Mouse (Mus musculus): ENCODE results near the gene Arid1b. TPM values are rescaled to one million over a fixed set of nuclear protein-coding genes. Genes with fewer than 3 reads are reported as not detected.
"Not testable (repeated sequence)": the region's sequence is repeated elsewhere in the genome, so short reads cannot be mapped to it uniquely, and the experiment has no call there.

The Arid1b gene
- polyA plus RNA-seq, 1 experiment: 59.4 TPM

DNA sequence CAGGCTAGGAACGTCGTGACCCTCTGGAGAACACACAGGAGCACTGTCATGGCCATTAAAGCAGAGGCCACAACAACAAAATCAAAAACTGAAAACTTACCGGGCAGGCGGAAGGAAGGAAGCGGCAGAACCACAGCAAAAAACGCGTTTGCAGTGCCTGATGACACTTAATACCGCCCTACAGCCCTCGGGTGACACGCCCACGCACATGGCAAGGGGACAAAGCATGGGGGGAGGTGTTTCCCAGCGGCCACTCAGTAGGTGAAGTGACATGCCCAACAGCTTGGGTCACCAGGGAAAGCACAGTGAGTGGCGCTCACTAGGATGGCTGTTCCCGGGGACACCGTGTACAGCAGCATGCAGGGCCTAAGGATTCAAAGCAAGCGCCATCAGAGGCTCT is 97.4 kb downstream of the Arid1b start:
- H3K4me1 ChIP-seq (ENCODE audit: control insufficient read depth, insufficient read depth, insufficient read length, low read length): peaks cover 18% of the 10 kb centered on the region
- H3K4me3 ChIP-seq (ENCODE audit: low read depth, low read length): no peak overlapping the region
- TF ChIP-seq CTCF (IDR thresholded peaks at IDR 0.05; ENCODE audit: extremely low read depth, insufficient read length, insufficient replicate concordance, low read depth, low read length) (no peak), POLR2A (IDR thresholded peaks at IDR 0.05; ENCODE audit: low read depth, low read length) (no peak)
- H3K36me3 ChIP-seq (ENCODE audit: control insufficient read depth, insufficient read depth, low read length): no peaks in the 10 kb centered on the region
- WGBS: 74% methylated on average over 16 of the region's 16 CpGs
- H3K27me3 ChIP-seq (ENCODE audit: control insufficient read depth, insufficient read depth, low read length): no peaks in the 10 kb centered on the region
- no peak overlapping the region for H3K27ac ChIP-seq (ENCODE audit: insufficient read depth, low read depth, low read length)

- H3K4me1 ChIP-seq (ENCODE audit: control insufficient read depth, insufficient read depth, insufficient read length, low read length): peaks cover 18% of the 10 kb centered on the region
- no peak overlapping the region for H3K4me3 ChIP-seq (ENCODE audit: low read depth, low read length)
- no peak for TF ChIP-seq POLR2A (IDR thresholded peaks at IDR 0.05; ENCODE audit: low read depth, low read length)
- TF ChIP-seq CTCF (IDR thresholded peaks at IDR 0.05; ENCODE audit: extremely low read depth, insufficient read length, insufficient replicate concordance, low read depth, low read length): no peak
- H3K27me3 ChIP-seq (ENCODE audit: control insufficient read depth, insufficient read depth, low read length): no peaks in the 10 kb centered on the region
- WGBS: 76% methylated on average over 10 of the region's 10 CpGs
- no peaks in the 10 kb centered on the region for H3K36me3 ChIP-seq (ENCODE audit: control insufficient read depth, insufficient read depth, low read length)
- no peak overlapping the region for H3K27ac ChIP-seq (ENCODE audit: insufficient read depth, low read depth, low read length)
Measured at GRCm38 (mm10) chr17:5091934-5092333, 97.8 kb downstream of the Arid1b start.

- H3K4me3 ChIP-seq (ENCODE audit: low read depth, low read length); H3K36me3 ChIP-seq (ENCODE audit: control insufficient read depth, insufficient read depth, low read length); H3K27ac ChIP-seq (ENCODE audit: insufficient read depth, low read depth, low read length); H3K27me3 ChIP-seq (ENCODE audit: control insufficient read depth, insufficient read depth, low read length): not testable (repeated sequence)
- WGBS: 59% methylated on average over 2 of the region's 2 CpGs
- peaks cover 18% of the 10 kb centered on the region for H3K4me1 ChIP-seq (ENCODE audit: control insufficient read depth, insufficient read depth, insufficient read length, low read length)
Measured at GRCm38 (mm10) chr17:5093343-5093742, 99.2 kb downstream of the Arid1b start.

- 36% methylated on average over 5 of the region's 5 CpGs for WGBS
Measured at GRCm38 (mm10) chr17:5094636-5095035, 100.5 kb downstream of the Arid1b start.

GRCm38 (mm10) chr17:5095741-5096140 is 101.6 kb downstream of the Arid1b start:
- Histone ChIP-seq H3K27me3 (ENCODE audit: control insufficient read depth, insufficient read depth, low read length) (no peaks in the 10 kb centered on the region), H3K27ac (ENCODE audit: insufficient read depth, low read depth, low read length) (no peak overlapping the region), H3K4me1 (ENCODE audit: control insufficient read depth, insufficient read depth, insufficient read length, low read length) (peaks cover 7% of the 10 kb centered on the region), H3K36me3 (ENCODE audit: control insufficient read depth, insufficient read depth, low read length) (peaks cover 3% of the 10 kb centered on the region), H3K4me3 (ENCODE audit: low read depth, low read length) (no peak overlapping the region)
- 87% methylated on average over 13 of the region's 13 CpGs for WGBS
- TF ChIP-seq CTCF (IDR thresholded peaks at IDR 0.05; ENCODE audit: extremely low read depth, insufficient read length, insufficient replicate concordance, low read depth, low read length): no peak
- no peak for TF ChIP-seq POLR2A (IDR thresholded peaks at IDR 0.05; ENCODE audit: low read depth, low read length)

More at GRCm38 (mm10) chr17:5094636-5095035, 100.5 kb downstream of the Arid1b start:
- Histone ChIP-seq H3K4me1 (ENCODE audit: control insufficient read depth, insufficient read depth, insufficient read length, low read length) (peaks cover 12% of the 10 kb centered on the region), H3K4me3 (ENCODE audit: low read depth, low read length) (no peak overlapping the region), H3K27ac (ENCODE audit: insufficient read depth, low read depth, low read length) (no peak overlapping the region), H3K27me3 (ENCODE audit: control insufficient read depth, insufficient read depth, low read length) (no peaks in the 10 kb centered on the region), H3K36me3 (ENCODE audit: control insufficient read depth, insufficient read depth, low read length) (peaks cover 3% of the 10 kb centered on the region)
- no peak for TF ChIP-seq CTCF (IDR thresholded peaks at IDR 0.05; ENCODE audit: extremely low read depth, insufficient read length, insufficient replicate concordance, low read depth, low read length)
- no peak for TF ChIP-seq POLR2A (IDR thresholded peaks at IDR 0.05; ENCODE audit: low read depth, low read length)

GRCm38 (mm10) chr17:5097046-5097445 is 102.9 kb downstream of the Arid1b start:
- H3K27me3 ChIP-seq (ENCODE audit: control insufficient read depth, insufficient read depth, low read length): no peaks in the 10 kb centered on the region
- no peak overlapping the region for H3K27ac ChIP-seq (ENCODE audit: insufficient read depth, low read depth, low read length)
- H3K36me3 ChIP-seq (ENCODE audit: control insufficient read depth, insufficient read depth, low read length): peaks cover 3% of the 10 kb centered on the region
- H3K4me3 ChIP-seq (ENCODE audit: low read depth, low read length): no peak overlapping the region
- TF ChIP-seq POLR2A (IDR thresholded peaks at IDR 0.05; ENCODE audit: low read depth, low read length) (no peak), CTCF (IDR thresholded peaks at IDR 0.05; ENCODE audit: extremely low read depth, insufficient read length, insufficient replicate concordance, low read depth, low read length) (no peak)
- 93% methylated on average over 4 of the region's 4 CpGs for WGBS
- peaks cover 2% of the 10 kb centered on the region for H3K4me1 ChIP-seq (ENCODE audit: control insufficient read depth, insufficient read depth, insufficient read length, low read length)

GRCm38 (mm10) chr17:5097545-5098475 is 103.7 kb downstream of the Arid1b start:
- H3K4me1 ChIP-seq (ENCODE audit: control insufficient read depth, insufficient read depth, insufficient read length, low read length): peaks cover 2% of the 10 kb centered on the region
- no peak overlapping the region for H3K27ac ChIP-seq (ENCODE audit: insufficient read depth, low read depth, low read length)
- TF ChIP-seq CTCF (IDR thresholded peaks at IDR 0.05; ENCODE audit: extremely low read depth, insufficient read length, insufficient replicate concordance, low read depth, low read length) (no peak), POLR2A (IDR thresholded peaks at IDR 0.05; ENCODE audit: low read depth, low read length) (no peak)
- H3K27me3 ChIP-seq (ENCODE audit: control insufficient read depth, insufficient read depth, low read length): no peaks in the 10 kb centered on the region
- WGBS: 82% methylated on average over 21 of the region's 21 CpGs
- no peak overlapping the region for H3K4me3 ChIP-seq (ENCODE audit: low read depth, low read length)
- peaks cover 3% of the 10 kb centered on the region for H3K36me3 ChIP-seq (ENCODE audit: control insufficient read depth, insufficient read depth, low read length)

Measured in small intestine, adult 2 months (tissue).